Mouse (Mus musculus) layer of hippocampus, postnatal 10 days (tissue): ENCODE data around the gene Phgr1. TPM values are rescaled to one million over a fixed set of nuclear protein-coding genes. Genes with fewer than 3 reads are reported as not detected.

Experiments used
- DNase-seq, 2 experiments: peaks; one replicate each; pipeline ENCODE4 v3.0.0; 2021; ENCODE audit warnings: low spot score in 2 of 2
- long read RNA-seq: library from polyadenylated mRNA; stranded (forward); transcript quantifications from one replicate; pipeline ENCODE4 v2.0.0, GENCODE M21; 2023
- total RNA-seq, 2 experiments: library from RNA; stranded (reverse); gene quantifications; 2 replicates each; pipeline ENCODE4 v1.2.3; 2021

The Phgr1 gene
- not detected for total RNA-seq
- long read RNA-seq, result 0 reads

DNA sequence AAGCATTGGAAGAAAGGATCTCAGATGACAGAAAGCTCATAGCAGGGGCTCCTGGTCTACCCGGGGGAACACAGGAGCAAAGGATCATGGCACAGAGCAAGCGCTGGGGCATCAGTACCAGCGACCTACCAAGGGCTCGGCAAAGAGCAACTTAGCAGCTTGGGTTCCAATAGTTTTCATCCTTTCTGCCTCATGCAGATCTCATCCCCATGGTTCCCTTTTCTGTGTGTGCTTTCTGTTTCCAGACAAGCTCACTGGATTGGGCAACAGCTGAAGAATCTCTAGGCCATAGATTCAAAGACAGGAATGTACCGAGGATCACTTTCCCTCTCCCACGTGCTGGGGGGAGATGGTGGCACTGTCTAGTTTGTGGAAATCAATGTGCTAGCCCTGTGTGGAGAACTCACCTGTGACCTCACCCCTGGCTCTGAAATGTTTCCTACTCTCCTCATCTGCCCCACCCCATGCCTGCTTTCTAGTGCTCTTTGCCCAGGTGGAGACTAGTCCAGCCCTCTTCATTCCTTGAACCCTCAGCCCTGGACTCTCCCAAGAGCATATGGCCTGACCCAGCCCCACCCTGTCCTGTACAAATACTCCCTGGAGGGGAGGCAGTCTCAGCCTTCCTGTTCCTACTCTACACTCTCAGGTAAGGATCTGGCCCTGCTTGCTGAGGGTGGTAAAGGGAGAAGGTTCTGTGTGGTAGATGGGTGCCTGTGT is at the start of gene Phgr1:
Phgr1 (plus strand) TSS at position 612 of the 717 bp plus-strand sequence.
- no peak for DNase-seq

DNA sequence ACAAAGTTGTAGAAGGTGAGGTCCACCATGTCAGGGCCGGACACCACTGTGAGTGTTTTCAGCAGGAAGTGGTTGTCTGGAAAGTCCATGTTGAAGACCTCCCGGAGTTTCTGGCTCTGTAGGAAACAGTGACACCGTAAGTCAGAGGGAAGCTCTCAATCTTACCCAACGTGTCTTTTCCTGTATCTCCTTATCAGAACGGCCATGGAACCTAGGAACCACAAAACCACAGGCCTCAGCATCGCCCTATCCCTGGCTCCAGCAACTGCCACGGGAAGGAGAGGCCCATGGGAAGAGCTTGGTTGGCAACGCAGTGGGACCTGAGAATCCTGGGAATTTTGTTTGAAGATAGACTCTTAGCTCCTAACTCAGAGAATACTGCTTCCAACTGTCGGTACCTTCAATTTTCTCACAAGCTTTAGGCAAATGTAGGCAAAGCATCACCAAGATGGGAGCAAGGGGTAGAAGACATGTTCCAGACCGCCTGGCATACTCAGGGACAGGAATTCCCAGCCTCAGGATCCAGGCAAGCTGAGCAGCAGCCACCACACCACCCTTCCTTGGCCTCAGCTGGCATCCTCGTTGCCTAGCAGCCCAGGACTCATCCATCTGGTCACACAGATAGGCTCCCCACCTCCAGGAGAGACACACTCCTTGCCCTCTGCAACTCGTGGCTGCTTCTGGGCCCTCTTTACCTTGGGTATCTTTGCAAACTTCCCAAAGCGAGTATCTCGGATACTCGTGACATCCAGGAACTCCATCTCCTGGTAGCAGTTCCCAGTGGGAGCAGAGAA is 48.7 kb upstream of the Phgr1 start:
- DNase-seq, result no peak

DNA sequence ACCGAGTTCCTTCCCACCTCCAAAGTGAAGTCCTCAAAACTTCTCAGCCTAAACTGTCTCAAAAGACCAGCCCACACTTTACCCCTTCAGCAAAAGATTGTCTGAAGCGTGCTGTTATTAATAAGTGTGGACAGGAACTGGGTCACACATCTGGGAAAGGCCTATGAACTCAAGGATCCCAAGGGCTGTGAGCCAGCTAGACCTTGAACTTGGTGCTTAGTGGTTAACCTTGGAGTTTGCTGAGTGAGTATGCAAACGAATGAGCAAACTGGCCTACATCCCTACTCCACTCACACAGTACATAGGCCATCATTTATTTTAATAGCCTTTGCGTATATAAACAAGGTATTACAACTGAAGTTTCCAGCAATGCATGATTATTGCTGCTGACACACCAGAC is 47.1 kb upstream of the Phgr1 start:
- DNase-seq, result no peak

GRCm38 (mm10) chr2:118726873-118727272 is 45.7 kb upstream of the Phgr1 start:
- no peak for DNase-seq

DNA sequence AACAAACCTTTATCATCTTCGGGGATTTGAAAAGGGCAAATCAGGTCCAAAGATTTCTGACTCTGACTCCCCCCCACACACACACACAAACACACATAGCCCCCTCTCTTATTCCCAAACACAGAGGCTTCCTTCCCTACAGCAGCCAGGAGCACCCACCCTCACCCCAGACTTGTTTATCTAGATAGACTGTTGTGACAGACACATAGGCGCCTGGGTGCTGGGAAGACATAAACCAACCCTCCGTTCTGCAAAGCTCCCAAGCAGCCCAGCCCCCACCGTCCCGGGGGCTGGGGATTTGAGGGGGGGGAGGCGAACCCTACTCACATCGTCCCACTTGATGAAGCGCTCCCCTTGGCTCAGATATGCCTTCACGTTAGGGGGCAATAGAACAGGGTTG is 44.7 kb upstream of the Phgr1 start:
- DNase-seq, result no peak

DNA sequence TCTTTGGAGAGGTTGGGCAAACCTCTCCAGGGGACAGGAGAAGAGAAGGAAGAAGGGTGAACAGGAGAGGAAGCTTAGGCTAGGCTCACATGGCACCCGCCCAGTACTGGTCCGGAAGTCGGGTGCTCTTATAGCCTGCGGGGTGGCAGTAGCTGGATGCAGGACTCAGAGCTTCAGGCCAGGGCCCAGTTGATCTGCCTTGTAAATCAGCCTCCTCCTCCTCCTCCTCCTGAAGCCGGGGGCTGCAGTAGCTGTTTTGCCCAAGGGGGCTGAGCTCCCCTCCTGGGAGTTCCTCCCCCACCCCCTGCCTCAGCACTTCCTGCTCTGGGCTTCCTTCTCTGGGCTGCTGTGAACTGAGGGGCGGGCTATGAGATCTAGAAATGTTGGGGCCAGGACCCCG is 44.2 kb upstream of the Phgr1 start, which contains the start of gene Plcb2:
Plcb2 (minus strand) TSS at position 102 of the 400 bp plus-strand sequence.
- no peak for DNase-seq

DNA sequence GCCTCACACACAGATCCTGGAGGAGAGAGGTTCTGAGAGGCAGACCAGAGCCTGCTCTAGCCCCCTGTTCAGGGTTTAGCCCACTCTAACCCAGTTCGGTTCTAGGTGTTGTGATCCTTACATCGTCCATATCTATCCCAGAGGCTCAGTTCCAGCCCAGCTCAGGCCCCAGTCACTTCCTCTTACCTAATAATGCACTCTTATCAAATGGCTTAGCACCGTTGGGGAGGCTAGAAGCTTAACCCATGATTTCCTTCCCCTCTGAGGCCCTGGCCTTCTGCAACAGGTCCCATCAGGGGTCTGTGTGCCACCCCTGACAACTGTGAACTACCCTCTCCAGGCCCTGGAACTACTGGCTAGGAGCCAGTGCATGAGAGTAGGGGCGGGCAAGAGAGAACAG is 43.4 kb upstream of the Phgr1 start:
- DNase-seq, result no peak

DNA sequence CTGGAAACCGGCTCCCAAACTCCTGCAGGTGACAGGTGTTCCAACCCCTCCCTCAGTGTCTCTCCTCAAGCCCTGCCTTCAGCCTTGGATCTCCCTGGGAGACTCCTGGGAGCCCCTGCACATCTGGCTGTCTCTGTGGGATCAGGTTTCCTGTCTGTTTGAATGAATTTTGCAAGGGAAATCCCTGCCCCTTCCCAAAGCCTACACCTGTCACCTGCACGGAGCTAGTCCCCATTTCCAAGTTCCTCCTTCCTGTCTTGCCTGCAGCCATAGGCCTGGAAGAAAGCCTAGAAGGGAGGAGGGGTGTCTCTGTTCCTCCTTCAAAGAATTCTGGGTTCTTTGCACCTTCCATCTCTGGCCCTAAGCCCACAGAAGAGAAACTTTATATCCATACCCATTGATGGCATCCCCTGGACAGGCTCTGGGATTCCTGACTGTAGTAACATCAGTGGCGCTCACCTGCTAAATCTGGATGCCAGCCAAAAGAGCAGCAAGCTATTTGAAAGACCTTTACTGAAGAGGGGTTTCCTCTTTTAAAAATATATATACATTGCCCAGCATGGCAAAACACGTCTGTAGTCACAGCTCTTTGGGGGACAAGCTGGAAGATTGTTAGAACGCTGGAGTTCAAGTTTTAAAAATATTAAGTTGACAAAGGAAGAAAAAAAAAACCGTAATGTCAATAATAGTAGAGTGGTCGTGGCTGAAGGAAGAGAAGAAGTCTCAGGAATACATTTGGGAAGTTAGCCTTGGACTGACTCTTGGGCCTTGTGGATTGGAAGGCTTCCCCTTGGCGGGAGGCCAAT is 42.5 kb upstream of the Phgr1 start:
- no peak for DNase-seq

GRCm38 (mm10) chr2:118730622-118730915 is 42.0 kb upstream of the Phgr1 start:
- DNase-seq, result peak; percentile 83 to 88

DNA sequence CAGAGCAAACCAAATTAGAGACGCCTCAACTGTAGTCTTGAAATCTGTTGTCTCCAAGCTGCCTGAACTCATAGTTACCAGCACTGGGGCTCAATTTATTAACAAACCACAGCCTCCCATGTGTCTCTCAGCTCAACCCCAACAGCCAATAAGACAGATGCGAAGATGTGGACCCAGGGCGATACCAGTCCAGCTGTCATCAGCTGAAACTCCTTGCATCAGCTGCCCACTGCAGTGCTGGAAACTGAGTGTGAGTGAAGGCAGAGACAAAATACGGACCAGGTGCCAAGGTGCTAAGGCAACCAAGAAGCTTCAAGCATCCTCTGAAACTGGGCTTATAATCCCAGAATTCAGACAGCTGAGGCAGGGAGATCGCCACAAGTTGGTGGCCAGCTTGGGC is 40.6 kb upstream of the Phgr1 start:
- DNase-seq, result no peak

GRCm38 (mm10) chr2:118733341-118733740 is 39.2 kb upstream of the Phgr1 start:
- peak; percentile 54 to 66 for DNase-seq

DNA sequence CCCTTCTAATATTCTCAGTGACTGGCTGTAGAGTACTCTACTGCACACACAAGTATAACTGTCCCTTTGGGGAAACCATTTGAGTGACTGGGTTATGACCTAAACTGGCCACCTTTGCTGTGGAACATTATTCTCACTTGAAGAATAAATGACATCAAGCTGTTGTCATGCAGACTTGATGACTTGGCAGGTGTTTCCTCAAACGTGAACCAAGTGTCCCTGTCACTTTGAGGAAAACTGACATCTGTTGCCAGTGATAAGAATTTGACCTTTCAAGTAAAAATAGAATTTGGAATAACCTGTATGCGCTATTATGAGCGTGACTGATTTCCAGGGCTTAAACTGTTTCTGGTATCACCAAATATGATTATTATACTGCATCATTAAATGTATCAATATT is 32.2 kb upstream of the Phgr1 start:
- DNase-seq, result no peak

- DNase-seq, result no peak
Measured at GRCm38 (mm10) chr2:118741183-118741582, 31.4 kb upstream of the Phgr1 start.

DNA sequence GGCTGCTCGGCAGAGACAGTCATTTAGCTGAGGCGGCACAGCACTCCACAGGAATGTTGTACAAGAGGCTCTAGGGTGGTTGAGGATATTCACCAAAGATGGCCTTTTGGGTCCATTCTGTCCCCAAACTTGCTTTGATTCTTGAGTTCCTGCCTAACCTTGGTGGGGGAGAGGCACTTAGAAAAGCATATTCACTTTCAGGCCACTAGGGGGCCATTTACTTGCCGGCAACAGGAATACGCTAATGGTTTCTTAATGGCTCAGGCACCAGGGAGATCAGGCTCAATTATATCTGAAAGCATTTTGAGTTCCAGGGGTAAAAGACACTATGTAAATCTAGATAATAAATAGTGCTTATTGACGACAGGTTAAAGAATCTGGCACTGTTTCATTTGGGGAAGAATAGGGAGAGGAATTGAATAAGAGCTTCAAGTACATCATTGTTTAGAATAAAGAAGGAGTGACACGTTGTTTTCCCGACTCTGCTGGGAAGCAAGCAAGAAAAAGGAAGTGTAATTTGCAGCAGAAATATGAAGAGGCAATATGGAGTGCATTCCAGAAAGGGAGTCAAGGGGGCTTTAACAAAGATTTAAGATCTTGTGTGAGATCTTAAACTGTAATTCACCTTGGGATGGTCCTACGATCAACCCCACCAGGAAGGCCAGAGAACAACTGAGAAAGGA is 29.2 kb upstream of the Phgr1 start:
- no peak for DNase-seq

- DNase-seq, result no peak
Measured at GRCm38 (mm10) chr2:118744621-118745020, 27.9 kb upstream of the Phgr1 start.

GRCm38 (mm10) chr2:118745232-118745884 is 27.2 kb upstream of the Phgr1 start, which contains the start of gene Inafm2:
TSS of gene Inafm2 (plus strand) at chr2:118745758.
- DNase-seq, result peak; percentile 88 to 94

- DNase-seq, result peak; percentile 41 to 60
Measured at GRCm38 (mm10) chr2:118745915-118746901, 26.4 kb upstream of the Phgr1 start.

GRCm38 (mm10) chr2:118747301-118747960 is 25.1 kb upstream of the Phgr1 start:
- no peak for DNase-seq

DNA sequence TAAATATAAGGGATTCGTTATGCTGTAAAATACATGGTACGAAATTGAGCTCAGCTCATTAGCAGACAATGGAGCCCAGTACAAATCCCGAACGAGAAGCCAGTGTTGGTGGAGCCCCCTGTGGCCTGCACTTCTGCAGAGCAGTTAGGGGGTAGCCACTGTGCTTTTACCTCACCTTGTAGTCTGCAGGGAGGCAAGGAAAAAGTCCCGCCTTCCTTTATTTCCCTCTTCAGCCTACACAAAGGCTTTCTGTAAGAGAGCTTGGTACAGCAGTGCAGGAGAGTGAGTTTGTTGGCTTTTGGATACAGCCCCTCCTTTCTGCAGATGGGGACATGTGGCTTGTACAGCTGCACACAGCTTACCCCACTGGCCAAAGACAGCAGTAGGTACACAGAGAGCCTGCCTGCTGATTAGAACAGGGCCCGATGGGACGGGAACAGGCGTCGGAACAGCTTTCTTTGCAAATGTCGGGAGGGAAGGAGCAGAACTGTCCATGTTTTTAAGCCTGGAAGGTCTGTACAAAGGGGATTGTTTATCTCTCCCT is 23.2 kb upstream of the Phgr1 start:
- no peak for DNase-seq
